ENCODE assay signal across 13 mouse cellular contexts in genomic region chr11:55404659-55405457, GRCm38 (mm10). TPM values are rescaled to one million over a fixed set of nuclear protein-coding genes. Genes with fewer than 3 reads are reported as not detected.
DNase-seq lines count a peak whose midpoint lies in the region; ATAC-seq and TF ChIP-seq lines count a peak whose summit lies in the region.
"Had no signal": no experiment of that assay in that cellular context is flagged by ENCODE, and none has a peak within 500 bp of the region (broad histone marks: within the 10 kb centered on the region; RNA-seq: fewer than 3 reads in every experiment).

No protein-coding gene starts in this region.

- WGBS in heart, embryonic 13.5 days = 79% methylated on average over 9 of the region's 9 CpGs
- 86% methylated on average over 9 of the region's 9 CpGs for WGBS in lung, embryonic 14.5 days
- 64% methylated on average over 9 of the region's 9 CpGs for WGBS in lung, adult 2 months
- WGBS in stomach, embryonic 14.5 days = 85% methylated on average over 9 of the region's 9 CpGs

- H3K36me3 ChIP-seq in heart, embryonic 13.5 days = peaks cover 98% of the 10 kb centered on the region
- H3K36me3 ChIP-seq in lung, embryonic 14.5 days (ENCODE audit: insufficient read depth) = peaks cover 96% of the 10 kb centered on the region
- H3K36me3 ChIP-seq in stomach, embryonic 14.5 days (ENCODE audit: control insufficient read depth, insufficient read depth, low read length) = peaks cover 82% of the 10 kb centered on the region
- H3K36me3 ChIP-seq: forebrain, embryonic 15.5 days had no signal

- no peak overlapping the region for H3K9ac ChIP-seq in heart, embryonic 13.5 days
- H3K9ac ChIP-seq in lung, embryonic 14.5 days = no peak overlapping the region
- H3K9ac ChIP-seq in stomach, embryonic 14.5 days (replicated peaks; ENCODE audit: low read depth, low read length) = no peak overlapping the region
- H3K9ac ChIP-seq: forebrain, embryonic 15.5 days; limb, embryonic 12.5 days; midbrain, embryonic 13.5 days had no signal

- H3K4me2 ChIP-seq in heart, embryonic 13.5 days = no peak overlapping the region
- H3K4me2 ChIP-seq in lung, embryonic 14.5 days = no peak overlapping the region
- H3K4me2 ChIP-seq in stomach, embryonic 14.5 days (replicated peaks; ENCODE audit: low read depth, low read length) = no peak overlapping the region
- H3K4me2 ChIP-seq: forebrain, embryonic 15.5 days; limb, embryonic 12.5 days; midbrain, embryonic 13.5 days had no signal

- no peak overlapping the region for H3K4me3 ChIP-seq in heart, embryonic 13.5 days
- no peak overlapping the region for H3K4me3 ChIP-seq in lung, embryonic 14.5 days (ENCODE audit: low read depth, low read length)
- H3K4me3 ChIP-seq in lung, adult 2 months (replicated peaks; ENCODE audit: extremely low read depth, low read depth, low read length) = no peak overlapping the region
- H3K4me3 ChIP-seq in embryonic fibroblast, embryonic 13.5 days (ENCODE audit: insufficient read depth, low read length) = no peak overlapping the region
- no peak overlapping the region for H3K4me3 ChIP-seq in stomach, embryonic 14.5 days (ENCODE audit: low read depth, low read length)
- H3K4me3 ChIP-seq: forebrain, embryonic 15.5 days; hindbrain, embryonic 10.5 days; limb, embryonic 12.5 days; midbrain, embryonic 13.5 days had no signal

- intact Hi-C loops in heart, postnatal 25 days (cut with DNase I) = no loop called here
- intact Hi-C loops in left cerebral cortex, postnatal 36 days (cut with DNase I) = no loop called here

- no peak for ATAC-seq in heart, embryonic 13.5 days (ENCODE audit: extremely low read depth, insufficient number of reproducible peaks, low FRiP score, low TSS enrichment)
- no peak for ATAC-seq in lung, embryonic 14.5 days (ENCODE audit: insufficient read depth)
- no peak for ATAC-seq in stomach, embryonic 14.5 days (ENCODE audit: insufficient number of reproducible peaks, insufficient read depth, low FRiP score, low read depth)
- ATAC-seq: forebrain, embryonic 15.5 days; midbrain, embryonic 13.5 days had no signal

- H3K27me3 ChIP-seq in heart, embryonic 13.5 days (replicated peaks) = no peaks in the 10 kb centered on the region
- H3K27me3 ChIP-seq in lung, embryonic 14.5 days (ENCODE audit: insufficient read depth, low read length) = no peaks in the 10 kb centered on the region
- no peaks in the 10 kb centered on the region for H3K27me3 ChIP-seq in stomach, embryonic 14.5 days (ENCODE audit: control insufficient read depth, insufficient read depth, low read length)
- H3K27me3 ChIP-seq: forebrain, embryonic 15.5 days; limb, embryonic 12.5 days; midbrain, embryonic 13.5 days had no signal

- H3K4me1 ChIP-seq in heart, embryonic 13.5 days = 0 out of 2 replicates have a peak, but pooled peaks cover 3% of the 10 kb centered on the region
- H3K4me1 ChIP-seq in lung, embryonic 14.5 days (ENCODE audit: insufficient read depth) = no peaks in the 10 kb centered on the region
- H3K4me1 ChIP-seq in lung, adult 2 months (ENCODE audit: control insufficient read depth, insufficient read depth, low read length) = 0 out of 2 replicates have a peak, but pooled peaks cover 4% of the 10 kb centered on the region
- H3K4me1 ChIP-seq in embryonic fibroblast, embryonic 13.5 days (ENCODE audit: control insufficient read depth, insufficient read depth, low read length) = peaks cover 15% of the 10 kb centered on the region; the same call in 1 of the 2 replicates
- no peaks in the 10 kb centered on the region for H3K4me1 ChIP-seq in stomach, embryonic 14.5 days (ENCODE audit: control insufficient read depth, insufficient read depth, low read length)
- H3K4me1 ChIP-seq: forebrain, embryonic 15.5 days; hindbrain, embryonic 10.5 days; limb, embryonic 12.5 days; midbrain, embryonic 13.5 days had no signal

- no peak for TF ChIP-seq POLR2A in lung, adult 2 months (IDR thresholded peaks at IDR 0.05; ENCODE audit: borderline replicate concordance, extremely low read depth, low read depth, low read length)
- TF ChIP-seq POLR2A in embryonic fibroblast, embryonic 13.5 days (IDR thresholded peaks at IDR 0.05; ENCODE audit: low read depth, low read length) = no peak

- no peak for TF ChIP-seq CTCF in lung, embryonic 14.5 days (IDR thresholded peaks at IDR 0.05; ENCODE audit: low read depth)
- no peak for TF ChIP-seq CTCF in lung, adult 2 months (IDR thresholded peaks at IDR 0.05; ENCODE audit: insufficient read depth, low read length)
- no peak for TF ChIP-seq CTCF in embryonic fibroblast, embryonic 13.5 days (IDR thresholded peaks at IDR 0.05; ENCODE audit: borderline replicate concordance, insufficient read depth, low read length)

- H3K27ac ChIP-seq in heart, embryonic 13.5 days (replicated peaks) = peak overlapping the region; percentile 68
- H3K27ac ChIP-seq in lung, embryonic 14.5 days (ENCODE audit: low read depth) = peak overlapping the region; percentile 58
- H3K27ac ChIP-seq in embryonic fibroblast, embryonic 13.5 days (ENCODE audit: insufficient read depth, low read length) = peak overlapping the region; percentile 74
- peak overlapping the region; percentile 72; the same call in 1 of the 2 replicates for H3K27ac ChIP-seq in stomach, embryonic 14.5 days (ENCODE audit: low read length)
- H3K27ac ChIP-seq: forebrain, embryonic 15.5 days; limb, embryonic 12.5 days; midbrain, embryonic 13.5 days had no signal

- DNase-seq in heart, postnatal 25 days (ENCODE audit: low spot score) = no peak
- no peak for DNase-seq in lung, embryonic 14.5 days
- DNase-seq in lung, adult 2 months = no peak
- no peak for DNase-seq in left cerebral cortex, postnatal 36 days (ENCODE audit: low spot score in 2 of 2)
- DNase-seq in cerebellum, adult 11-12 months = no peak

- H3K9me3 ChIP-seq in heart, embryonic 13.5 days = no peaks in the 10 kb centered on the region
- no peaks in the 10 kb centered on the region for H3K9me3 ChIP-seq in lung, embryonic 14.5 days (ENCODE audit: low read depth, low read length)
- H3K9me3 ChIP-seq in stomach, embryonic 14.5 days (ENCODE audit: control insufficient read depth, low read depth, low read length) = no peaks in the 10 kb centered on the region
- H3K9me3 ChIP-seq: forebrain, embryonic 15.5 days; limb, embryonic 12.5 days; midbrain, embryonic 13.5 days had no signal

RNA-seq across cellular contexts. Expression of gene Sparc, which starts 18.1 kb away (rescaled TPM):
- polyA plus RNA-seq in heart, embryonic 13.5 days (2015; fragmentation: Nextera tagmentation; extraction: Ambion mirVana) = 1,654 and 1,741 TPM in 2 replicates
- 100 to 1,000 TPM; 785 to 951 TPM for total RNA-seq in heart, postnatal 25 days (2021)
- 1,429 and 1,454 TPM in 2 replicates for polyA plus RNA-seq in lung, embryonic 14.5 days (2014; fragmentation: Nextera tagmentation; extraction: Ambion mirVana)
- 2,531 and 3,134 TPM in 2 replicates for polyA plus RNA-seq in lung, adult 2 months (2012; rRNA removed)
- polyA plus RNA-seq in embryonic fibroblast, embryonic 13.5 days (2011; ENCODE audit: insufficient read length, low read depth, missing spikeins) = 3,951 and 4,760 TPM in 2 replicates
- polyA plus RNA-seq in stomach, embryonic 14.5 days (2014; fragmentation: Nextera tagmentation; extraction: Ambion mirVana) = 1,638 and 1,722 TPM in 2 replicates
- 100 to 1,000 TPM; 215 to 224 TPM for total RNA-seq in left cerebral cortex, postnatal 36 days (2021)
- total RNA-seq: common myeloid progenitor, adult 5-6 weeks had no signal

RNA-seq across cellular contexts. Expression of gene Atox1, which starts 56.2 kb away (rescaled TPM):
- 283 and 302 TPM in 2 replicates for polyA plus RNA-seq in heart, embryonic 13.5 days (2015; fragmentation: Nextera tagmentation; extraction: Ambion mirVana)
- 100 to 1,000 TPM; 113 to 124 TPM for total RNA-seq in heart, postnatal 25 days (2021)
- polyA plus RNA-seq in lung, embryonic 14.5 days (2014; fragmentation: Nextera tagmentation; extraction: Ambion mirVana) = 506 and 535 TPM in 2 replicates
- polyA plus RNA-seq in lung, adult 2 months (2012; rRNA removed) = 243 and 337 TPM in 2 replicates
- polyA plus RNA-seq in embryonic fibroblast, embryonic 13.5 days (2011; ENCODE audit: insufficient read length, low read depth, missing spikeins) = 114 and 118 TPM in 2 replicates
- polyA plus RNA-seq in stomach, embryonic 14.5 days (2014; fragmentation: Nextera tagmentation; extraction: Ambion mirVana) = 463 and 507 TPM in 2 replicates
- 100 to 1,000 TPM in 1 of 2 experiments, 10 to 100 TPM in 1; 88.1 to 111 TPM for total RNA-seq in left cerebral cortex, postnatal 36 days (2021)
